Mouse (Mus musculus) adrenal gland, adult (tissue): ENCODE results near the gene Cacnb2.
A peak's percentile ranks its signal among the peaks of the same experiment; 100 is the strongest.

ENCODE experiments used
- DNase-seq, 2 experiments: peaks; one replicate each; pipeline ENCODE4 v3.0.0; 2022 to 2023; ENCODE audit warnings: low spot score in 1 of 2; ENCODE audit not compliant: inconsistent age in 2 of 2

The Cacnb2 gene

DNA sequence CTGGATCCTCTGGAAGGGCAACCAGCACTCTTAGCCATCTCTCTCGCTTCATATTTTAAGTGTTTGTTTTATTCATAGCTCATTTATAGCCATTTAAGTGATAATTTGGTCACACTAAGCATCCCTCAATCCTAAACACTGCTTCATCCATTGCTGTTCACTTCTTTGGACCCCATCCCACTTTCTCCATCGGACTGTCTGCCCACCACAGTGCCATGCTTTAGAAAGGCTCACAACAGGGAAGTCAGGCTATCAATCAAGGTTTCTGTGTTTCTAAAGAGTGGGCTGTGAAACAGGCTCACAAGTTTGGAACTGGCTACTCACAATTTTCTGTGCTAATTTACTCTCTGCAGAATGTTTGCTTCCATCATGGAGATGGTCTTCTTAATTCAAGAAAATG, 350.2 kb downstream of the Cacnb2 start:
- DNase-seq = no peak

DNA sequence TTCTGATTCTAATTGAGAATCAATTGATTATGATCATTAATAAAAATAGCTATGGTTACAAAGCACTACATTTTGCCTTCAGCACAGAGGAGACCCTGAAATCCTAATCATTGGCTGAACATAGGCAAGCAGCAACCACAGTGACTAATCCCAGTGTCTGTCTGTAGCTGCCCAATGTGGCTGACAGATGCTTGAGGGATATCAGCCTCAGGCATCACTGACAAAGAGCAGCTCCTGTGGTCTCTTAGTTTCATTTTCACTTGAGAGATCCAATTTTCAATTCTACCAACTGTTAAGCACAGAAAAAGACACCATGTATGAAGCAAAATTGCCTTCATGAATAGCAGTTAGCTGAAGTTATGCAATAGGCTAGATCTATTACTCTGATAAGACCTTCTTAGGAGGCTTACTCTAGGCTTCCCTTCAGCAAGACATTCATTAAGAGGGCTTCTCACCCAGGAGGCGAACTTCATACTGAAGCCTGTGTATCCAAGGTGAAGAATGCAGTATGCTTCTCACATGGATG, 358.1 kb downstream of the Cacnb2 start:
- DNase-seq = peak in 1 of 2 experiments; percentile 48

- no peak for DNase-seq
Measured at GRCm38 (mm10) chr2:14961493-14961892, 358.6 kb downstream of the Cacnb2 start.

- DNase-seq = no peak
Measured at GRCm38 (mm10) chr2:14984029-14984428, 381.1 kb downstream of the Cacnb2 start.

DNA sequence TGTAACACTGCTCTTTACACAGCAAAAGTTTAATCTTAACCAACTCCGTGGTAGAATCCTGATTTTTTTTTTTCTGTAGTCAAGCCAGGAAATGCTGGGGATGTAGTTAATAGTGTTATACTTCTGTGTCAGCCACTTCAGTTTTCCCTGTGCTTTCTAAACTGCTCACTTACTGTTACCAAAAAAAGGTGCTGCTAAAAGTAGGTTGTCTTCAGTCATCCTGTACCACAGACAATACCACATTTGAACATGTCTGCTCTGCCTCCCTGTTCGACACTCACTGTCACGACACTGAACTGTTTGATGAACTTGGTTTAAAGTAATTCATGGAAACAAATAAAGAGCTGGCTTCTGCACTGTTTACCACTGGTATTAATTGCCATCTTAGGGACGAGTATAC, 385.6 kb downstream of the Cacnb2 start:
- no peak for DNase-seq

- DNase-seq = no peak
Measured at GRCm38 (mm10) chr2:14989350-14989749, 386.5 kb downstream of the Cacnb2 start.

- DNase-seq = no peak
Measured at GRCm38 (mm10) chr2:14992531-14992930, 389.6 kb downstream of the Cacnb2 start.

GRCm38 (mm10) chr2:14996036-14996435, 393.1 kb downstream of the Cacnb2 start:
- no peak for DNase-seq

- DNase-seq = no peak
Measured at GRCm38 (mm10) chr2:14997836-14998235, 394.9 kb downstream of the Cacnb2 start.

- no peak for DNase-seq
Measured at GRCm38 (mm10) chr2:15007531-15007930, 404.6 kb downstream of the Cacnb2 start.

GRCm38 (mm10) chr2:15008072-15008471, 405.2 kb downstream of the Cacnb2 start:
- no peak for DNase-seq

GRCm38 (mm10) chr2:15026817-15027216, 423.9 kb downstream of the Cacnb2 start:
- no peak for DNase-seq

DNA sequence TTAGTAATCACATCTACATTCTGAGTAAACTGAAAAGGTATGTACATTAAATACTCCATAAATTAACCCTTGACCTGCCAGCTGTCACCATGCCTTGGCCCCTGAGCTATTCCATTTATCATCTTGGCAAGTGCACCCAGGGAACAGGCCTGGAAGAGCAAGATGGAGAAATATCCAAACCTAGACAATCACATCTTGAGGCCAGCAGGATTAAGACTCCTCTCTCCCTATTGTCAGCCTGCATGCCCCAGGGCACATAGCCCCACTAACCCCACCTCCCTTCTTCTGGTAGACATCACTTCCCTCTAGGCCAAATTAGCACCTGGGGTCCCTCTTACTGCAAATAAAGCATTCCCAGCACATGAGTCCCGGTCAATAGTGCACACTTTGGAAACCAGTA, 424.9 kb downstream of the Cacnb2 start:
- no peak for DNase-seq
